Mouse (Mus musculus) layer of hippocampus, adult 18-20 months (tissue): ENCODE results near the gene Gm10031. TPM values are rescaled to one million over a fixed set of nuclear protein-coding genes. Genes with fewer than 3 reads are reported as not detected.

Experiments used
- DNase-seq, 2 experiments: peaks; one replicate each; pipeline ENCODE4 v3.0.0; 2022; ENCODE audit warnings: low spot score in 2 of 2
- total RNA-seq, 2 experiments: library from RNA; stranded (reverse); gene quantifications; 2 replicates each; pipeline ENCODE4 v1.2.3; 2021

Gm10031 gene
- total RNA-seq, 2 experiments from 2014 or later: 41.8 to 42.1 TPM

- peak; percentile 7 to 65 for DNase-seq
Observed at GRCm38 (mm10) chr1:156539787-156540560, 16.2 kb downstream of the Gm10031 start.

- no peak for DNase-seq
Observed at GRCm38 (mm10) chr1:156543999-156544398, 20.2 kb downstream of the Gm10031 start.

GRCm38 (mm10) chr1:156558024-156558930, 34.5 kb downstream of the Gm10031 start, which contains the start of gene Abl2:
Gene Abl2, plus strand, starts transcription at chr1:156558786.
- peak; percentile 84 to 92 for DNase-seq

GRCm38 (mm10) chr1:156558950-156559640, 35.3 kb downstream of the Gm10031 start:
- DNase-seq: peak; percentile 22 to 63

- no peak for DNase-seq
Observed at GRCm38 (mm10) chr1:156559641-156560020, 35.8 kb downstream of the Gm10031 start.

GRCm38 (mm10) chr1:156560500-156560899, 36.7 kb downstream of the Gm10031 start:
- DNase-seq: no peak

GRCm38 (mm10) chr1:156565328-156565727, 41.5 kb downstream of the Gm10031 start:
- no peak for DNase-seq

- DNase-seq: no peak
Observed at GRCm38 (mm10) chr1:156566132-156566531, 42.3 kb downstream of the Gm10031 start.

- DNase-seq: no peak
Observed at GRCm38 (mm10) chr1:156569615-156570014, 45.8 kb downstream of the Gm10031 start.

- peak; percentile 50 to 69 for DNase-seq
Observed at GRCm38 (mm10) chr1:156572952-156573351, 49.1 kb downstream of the Gm10031 start.

Other genes with a start within 250 kb of the Gm10031 start
- 1 to 10 TPM; 4.4 to 5.7 TPM for gene Tdrd5, start 220.3 kb upstream of the Gm10031 start, total RNA-seq
- gene Nphs2, start 213.3 kb upstream of the Gm10031 start, total RNA-seq: under 1 TPM in 1 of 2 experiments, not detected in 1; 0.13 TPM
- 100 to 1,000 TPM; 341 to 368 TPM for gene Gm2000, start 158.0 kb upstream of the Gm10031 start, total RNA-seq
- gene Axdnd1, start 102.9 kb upstream of the Gm10031 start, total RNA-seq: 1 to 10 TPM in 1 of 2 experiments, under 1 TPM in 1; 0.50 to 1.2 TPM
- 10 to 100 TPM; 49.0 to 58.6 TPM for gene Soat1, start 49.7 kb upstream of the Gm10031 start, total RNA-seq
- 10 to 100 TPM; 83.1 to 89.9 TPM for gene Abl2, start 34.8 kb downstream of the Gm10031 start, total RNA-seq
- 1 to 10 TPM; 7.1 to 7.6 TPM for gene Tor3a, start 150.3 kb downstream of the Gm10031 start, total RNA-seq
- gene Fam20b, start 195.1 kb downstream of the Gm10031 start, total RNA-seq: 10 to 100 TPM; 82.7 to 83.8 TPM